Comparison of ENCODE assay signal across 9 mouse cellular contexts in the genomic region with DNA sequence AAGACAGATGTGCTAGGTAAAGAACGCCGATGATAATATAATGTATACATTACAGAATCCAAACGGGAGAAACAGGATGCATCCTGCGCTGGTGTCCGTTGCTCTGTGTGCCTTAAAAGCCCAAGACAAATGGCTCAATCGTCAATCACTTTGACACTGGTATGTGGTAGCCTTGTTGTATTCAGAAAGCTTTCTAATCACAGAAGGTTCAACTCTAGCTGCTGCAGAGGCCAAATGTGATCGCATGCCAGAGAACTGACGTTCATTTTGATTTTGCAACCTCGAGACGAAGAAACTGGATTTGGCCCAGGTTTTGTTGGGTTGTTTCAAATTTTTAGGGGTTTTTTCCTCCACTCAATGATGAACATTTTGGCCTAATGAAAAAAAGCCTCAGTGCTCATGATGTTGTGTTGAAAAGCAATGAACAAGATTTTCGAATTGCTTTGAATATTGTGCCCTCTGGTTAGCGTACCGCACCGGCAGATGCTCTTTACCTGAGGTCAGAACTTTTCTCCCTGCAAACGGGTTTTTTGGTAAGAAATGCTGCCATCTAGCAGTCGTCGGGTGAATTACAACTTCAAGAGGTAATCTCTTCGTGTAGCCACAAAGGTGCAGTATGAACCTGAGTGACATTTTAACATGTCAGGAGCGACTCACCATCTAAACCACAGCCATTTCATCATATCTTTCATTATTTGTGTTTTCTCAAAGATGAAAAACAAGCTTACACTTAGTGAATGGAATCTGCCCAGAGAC. TPM values are rescaled to one million over a fixed set of nuclear protein-coding genes. Genes with fewer than 3 reads are reported as not detected.
DNase-seq lines count a peak whose midpoint lies in the region; ATAC-seq lines count a peak whose summit lies in the region.
"Had no signal": no experiment of that assay in that cellular context is flagged by ENCODE, and none has a peak within 500 bp of the region (broad histone marks: within the 10 kb centered on the region; RNA-seq: fewer than 3 reads in every experiment).

No protein-coding gene starts in this region.

- no peak overlapping the region for H3K4me3 ChIP-seq in heart, embryonic 12.5 days
- H3K4me3 ChIP-seq: embryonic facial prominence, embryonic 12.5 days had no signal

- 37% methylated on average over 19 of the region's 19 CpGs for WGBS in heart, embryonic 12.5 days

- H3K4me1 ChIP-seq in heart, embryonic 12.5 days (replicated peaks), result peaks cover 7% of the 10 kb centered on the region; the same call in 1 of the 2 replicates
- H3K4me1 ChIP-seq: embryonic facial prominence, embryonic 12.5 days had no signal

- peak; percentile 47 for DNase-seq in heart, adult 8-10 months (ENCODE audit: low spot score)
- peak; percentile 70 for DNase-seq in NIH3T3 (ENCODE audit: low read depth)
- peak; percentile 69 to 71 for DNase-seq in cerebellum, postnatal 14 days
- peak; percentile 46 to 60 for DNase-seq in left cerebral cortex, postnatal 25 days (ENCODE audit: low spot score in 2 of 2)
- DNase-seq in ovary, adult 18-20 months (ENCODE audit: low spot score), result peak; percentile 5
- peak; percentile 56 for DNase-seq in thymus, postnatal 4 days

- intact Hi-C loops in left cerebral cortex, postnatal 25 days (cut with DNase I), result loop anchor here (1.0 to 5.0 kb wide), 2 partner anchors 43 to 69 kb away; no protein-coding TSS in a partner anchor

- no peak overlapping the region for H3K27ac ChIP-seq in heart, embryonic 12.5 days (ENCODE audit: poor library complexity, severe bottlenecking)
- H3K27ac ChIP-seq: embryonic facial prominence, embryonic 12.5 days had no signal

- H3K9ac ChIP-seq in heart, embryonic 12.5 days, result no peak overlapping the region
- H3K9ac ChIP-seq: embryonic facial prominence, embryonic 12.5 days had no signal

- no peak for ATAC-seq in heart, embryonic 12.5 days (ENCODE audit: insufficient number of reproducible peaks, low FRiP score)
- peak; percentile 39 to 59; a peak in 3 of 4 replicates for ATAC-seq in hematopoietic stem cell, adult 5-6 weeks (replicated peaks in 1 of 2; ENCODE audit: insufficient read depth in 1 of 2, low FRiP score in 2 of 2, low TSS enrichment in 1 of 2, low read depth in 1 of 2, poor library complexity in 2 of 2, severe bottlenecking in 2 of 2)

- no peaks in the 10 kb centered on the region for H3K27me3 ChIP-seq in heart, embryonic 12.5 days (replicated peaks)
- H3K27me3 ChIP-seq: embryonic facial prominence, embryonic 12.5 days had no signal

- H3K36me3 ChIP-seq in heart, embryonic 12.5 days, result no peaks in the 10 kb centered on the region
- H3K36me3 ChIP-seq: embryonic facial prominence, embryonic 12.5 days had no signal

- H3K9me3 ChIP-seq in heart, embryonic 12.5 days (replicated peaks), result no peaks in the 10 kb centered on the region
- H3K9me3 ChIP-seq: embryonic facial prominence, embryonic 12.5 days had no signal

- no peak overlapping the region for H3K4me2 ChIP-seq in heart, embryonic 12.5 days
- H3K4me2 ChIP-seq: embryonic facial prominence, embryonic 12.5 days had no signal

RNA-seq across cellular contexts. Expression of a gene that starts 6.6 kb away (rescaled TPM):
- total RNA-seq in heart, adult 8-10 months (2022), result 1 to 10 TPM; 1.4 to 2.1 (median 1.5) TPM
- polyA plus RNA-seq in heart, embryonic 12.5 days (2016; fragmentation: Nextera tagmentation; extraction: Ambion mirVana), result 0.71 and 0.84 TPM in 2 replicates
- not detected in 2 replicates for total RNA-seq in hematopoietic stem cell, adult 5-6 weeks (2017)
- not detected for total RNA-seq in left cerebral cortex, postnatal 25 days (2021)

Comparison
In these comparisons a context has a peak if more than half of its experiments do, and no peak if none do; other contexts are left out.
1. DNase-seq: peak in every context shown above with its lines; median percentile 70 in NIH3T3; 70 in cerebellum, postnatal 14 days; 56 in thymus, postnatal 4 days; 53 in left cerebral cortex, postnatal 25 days; 47 in heart, adult 8-10 months; 5 in ovary, adult 18-20 months.